Mouse (Mus musculus): ENCODE data around the gene Eef1akmt3.
"Not testable (repeated sequence)": the region's sequence is repeated elsewhere in the genome, so short reads cannot be mapped to it uniquely, and the experiment has no call there.

Gene Eef1akmt3

DNA sequence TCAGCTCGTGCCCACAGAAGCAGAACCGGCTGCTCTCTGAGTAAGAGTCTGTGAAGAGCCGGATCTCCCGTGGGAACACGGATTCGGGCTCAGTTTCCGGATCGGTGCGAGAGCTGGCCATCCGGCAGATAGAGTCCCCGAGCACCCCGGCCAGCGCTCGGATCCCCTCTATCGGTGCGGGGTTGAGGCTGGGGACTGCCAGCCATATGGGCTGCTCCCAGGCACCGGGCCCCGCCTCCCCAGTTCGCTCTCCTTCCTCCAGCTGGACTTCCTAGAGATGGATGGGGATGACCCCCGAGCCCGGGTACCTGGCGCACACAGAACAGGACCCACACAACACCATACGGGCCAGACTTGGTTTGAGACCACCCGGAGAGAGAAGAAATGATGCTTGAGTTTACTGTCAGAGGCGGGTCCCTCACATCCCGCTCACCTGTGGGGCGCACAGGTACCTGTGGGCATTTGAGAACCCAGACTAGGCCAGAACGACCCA, at the start of gene Eef1akmt3, which contains the start of gene Mettl1:
Gene Eef1akmt3, minus strand, starts transcription at position 240 of the 493 bp plus-strand sequence.
Gene Mettl1, plus strand, starts transcription at position 141 of the 493 bp plus-strand sequence.
- no peak for DNase-seq (ENCODE audit: low spot score in 2 of 2)

GRCm38 (mm10) chr10:127090560-127091411, 49.5 kb upstream of the Eef1akmt3 start:
- DNase-seq (ENCODE audit: low spot score in 2 of 2) = no peak

DNA sequence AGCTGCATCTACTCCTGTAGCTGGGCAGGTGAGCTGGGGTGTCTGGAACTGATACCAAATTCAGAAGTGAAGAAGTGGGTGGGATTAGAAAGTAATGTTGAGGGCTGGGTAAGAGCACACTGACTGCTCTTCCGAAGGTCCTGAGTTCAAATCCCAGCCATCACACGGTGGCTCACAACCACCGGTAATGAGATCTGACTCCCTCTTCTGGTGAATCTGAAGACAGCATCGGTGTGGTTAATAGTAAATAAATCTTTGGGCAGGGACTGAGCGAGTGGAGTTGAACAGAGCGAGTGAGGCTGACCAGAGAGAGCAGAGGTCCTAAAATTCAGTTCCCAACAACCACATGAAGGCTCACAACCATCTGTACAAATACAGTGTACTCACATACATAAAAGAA, 44.3 kb upstream of the Eef1akmt3 start:
- DNase-seq (ENCODE audit: low spot score in 2 of 2) = no peak

GRCm38 (mm10) chr10:127085052-127085451, 43.7 kb upstream of the Eef1akmt3 start:
- DNase-seq (ENCODE audit: low spot score in 2 of 2) = no peak

DNA sequence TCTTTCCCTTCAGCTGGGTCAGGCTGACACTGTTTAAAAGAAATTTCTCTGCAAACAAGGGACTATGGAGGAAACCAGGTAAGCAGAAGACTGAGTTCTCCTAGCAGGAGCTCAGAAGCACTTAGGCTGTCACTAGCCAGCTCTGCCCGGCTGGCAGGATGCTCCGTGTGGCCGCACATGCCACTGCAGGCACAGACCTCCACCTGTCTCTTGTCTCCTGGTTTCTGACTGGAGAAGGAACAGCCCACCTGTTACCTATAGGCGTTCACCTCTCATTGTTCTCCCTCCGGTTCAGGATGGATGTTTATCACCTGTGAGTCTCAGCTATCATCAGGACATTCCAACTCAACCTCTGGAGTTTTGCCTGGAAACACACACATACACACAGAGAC, 42.6 kb upstream of the Eef1akmt3 start:
- no peak for DNase-seq (ENCODE audit: low spot score in 2 of 2)

- no peak for DNase-seq (ENCODE audit: low spot score in 2 of 2)
Measured at GRCm38 (mm10) chr10:127083292-127083914, 42.1 kb upstream of the Eef1akmt3 start.

DNA sequence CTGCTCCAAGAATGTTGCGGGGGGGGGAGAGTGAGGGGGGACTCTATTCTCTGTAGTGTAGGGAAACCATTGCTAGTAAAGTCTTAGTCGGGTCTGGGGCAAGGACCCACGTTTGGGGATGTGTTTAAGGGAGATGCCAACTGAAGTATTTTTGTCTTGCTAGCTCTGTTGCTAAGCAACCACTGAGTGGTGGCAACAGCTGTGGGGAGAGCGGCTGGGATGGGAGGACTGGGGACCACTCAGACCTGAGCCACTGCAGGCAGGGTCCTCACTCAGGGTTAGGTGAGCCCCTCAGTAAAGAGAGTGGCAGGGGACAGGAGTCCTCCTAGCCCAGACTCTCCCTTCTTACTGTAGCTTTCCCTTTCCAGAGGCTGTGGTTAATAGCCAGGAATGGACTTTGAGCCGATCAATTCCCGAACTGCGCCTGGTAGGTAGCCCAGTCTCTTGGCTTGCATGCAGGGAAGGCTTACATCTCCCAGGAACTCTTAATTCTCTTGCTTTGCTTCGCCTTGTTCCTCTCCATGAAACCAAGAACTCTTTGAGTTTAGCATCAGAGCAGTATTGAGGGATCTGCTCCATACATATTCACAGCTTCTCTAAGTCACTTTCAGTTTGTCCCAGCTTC, 40.8 kb upstream of the Eef1akmt3 start:
- no peak for DNase-seq (ENCODE audit: low spot score in 2 of 2)

DNA sequence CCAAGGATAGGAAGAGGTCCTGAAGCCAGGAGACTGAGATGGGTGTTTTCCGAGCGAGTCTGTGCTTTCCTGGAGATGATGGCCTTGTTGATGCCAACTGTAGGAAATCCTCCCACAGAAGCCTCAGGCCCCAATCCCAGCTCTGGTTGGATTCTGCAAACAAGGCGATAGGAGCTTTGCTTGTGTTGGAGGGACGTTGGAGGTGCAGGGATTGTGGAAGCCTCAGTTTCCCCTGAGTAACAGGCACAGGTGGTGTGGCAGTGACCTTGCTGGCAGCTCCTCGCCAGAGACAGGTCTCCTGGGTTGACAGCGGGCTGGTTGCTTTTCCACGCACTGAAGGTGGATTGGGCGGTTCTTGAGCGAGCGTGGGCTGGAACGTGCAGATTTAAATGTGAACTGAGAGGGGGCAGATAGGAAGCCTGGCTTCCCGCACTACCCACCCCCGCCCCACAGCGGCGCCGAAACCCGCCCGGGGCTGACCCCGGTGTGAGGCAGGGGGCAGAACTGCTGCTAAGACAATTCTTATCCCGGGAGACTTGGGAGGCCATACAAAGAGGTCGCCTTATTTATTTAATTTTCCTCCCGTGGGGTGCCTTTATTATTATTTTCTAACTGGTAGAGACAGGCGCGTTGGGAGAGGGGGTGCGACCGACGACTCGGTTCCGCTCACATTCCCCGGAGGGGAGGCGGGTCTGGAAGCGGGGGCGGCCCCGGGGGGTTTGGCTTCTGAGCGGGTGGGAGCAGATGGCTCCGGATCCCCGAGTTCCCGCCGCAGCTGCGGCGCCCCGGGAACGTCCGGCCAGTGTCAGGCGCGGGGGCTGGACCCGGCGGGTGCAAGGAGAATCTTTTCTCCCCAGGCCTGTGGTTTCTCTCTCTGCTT, 39.8 kb upstream of the Eef1akmt3 start:
- DNase-seq (ENCODE audit: low spot score in 2 of 2) = no peak

- DNase-seq (ENCODE audit: low spot score in 2 of 2) = no peak
Measured at GRCm38 (mm10) chr10:127079665-127080391, 38.5 kb upstream of the Eef1akmt3 start.

- no peak for DNase-seq (ENCODE audit: low spot score in 2 of 2)
Measured at GRCm38 (mm10) chr10:127078677-127079575, 37.6 kb upstream of the Eef1akmt3 start.

GRCm38 (mm10) chr10:127078001-127078676, 36.8 kb upstream of the Eef1akmt3 start:
- no peak for DNase-seq (ENCODE audit: low spot score in 2 of 2)

GRCm38 (mm10) chr10:127077515-127077914, 36.2 kb upstream of the Eef1akmt3 start:
- no peak for DNase-seq (ENCODE audit: low spot score in 2 of 2)

DNA sequence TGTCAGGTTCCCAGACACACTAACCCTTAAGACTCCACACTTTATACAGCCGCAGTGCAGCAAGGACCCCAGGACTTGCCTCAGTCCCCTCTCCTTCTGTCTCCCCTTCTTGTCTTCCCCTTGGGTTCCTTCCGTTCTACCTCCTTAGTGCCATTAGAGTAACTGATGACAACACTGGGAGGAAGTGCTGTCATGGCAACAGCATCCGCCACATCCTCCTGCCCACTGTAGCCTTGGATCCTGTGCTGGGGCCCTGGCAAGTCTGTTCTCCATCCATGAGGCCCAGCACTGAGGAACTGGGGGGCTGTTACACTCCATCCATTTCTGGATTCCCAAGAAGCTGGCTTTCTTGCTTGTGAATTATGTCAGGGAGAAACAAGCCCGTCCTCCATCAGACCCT, 34.8 kb upstream of the Eef1akmt3 start:
- peak; percentile 67 for DNase-seq (ENCODE audit: low spot score in 2 of 2)

GRCm38 (mm10) chr10:127075651-127076050, 34.3 kb upstream of the Eef1akmt3 start:
- no peak for DNase-seq (ENCODE audit: low spot score in 2 of 2)

DNA sequence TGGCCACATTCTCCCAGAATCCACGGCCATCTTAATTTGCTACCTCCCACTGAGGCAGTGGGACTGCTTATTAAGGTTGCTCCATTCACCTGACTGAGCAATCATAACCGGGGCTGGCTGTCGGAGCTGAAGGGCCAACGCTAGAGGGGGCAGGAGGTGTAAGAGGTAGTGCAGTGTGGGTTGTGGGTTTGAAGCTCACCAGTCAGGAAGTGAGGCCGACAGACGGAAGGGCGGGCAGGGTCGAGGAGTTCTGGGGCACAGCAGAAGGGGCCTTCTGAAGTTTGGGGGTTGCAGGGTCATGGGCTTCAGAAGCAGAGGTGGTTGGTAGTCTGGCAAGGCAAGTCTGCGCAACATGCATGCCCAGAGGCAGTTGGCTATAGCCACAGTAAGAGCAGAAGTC, 33.8 kb upstream of the Eef1akmt3 start, which contains the start of gene Agap2:
Gene Agap2, plus strand, starts transcription at position 205 of the 400 bp plus-strand sequence.
- peak; percentile 77 to 85 for DNase-seq (ENCODE audit: low spot score in 2 of 2)

GRCm38 (mm10) chr10:127073981-127074380, 32.7 kb upstream of the Eef1akmt3 start:
- no peak for DNase-seq (ENCODE audit: low spot score in 2 of 2)

GRCm38 (mm10) chr10:127072969-127073368, 31.7 kb upstream of the Eef1akmt3 start:
- not testable (repeated sequence) for DNase-seq (ENCODE audit: low spot score in 2 of 2)

DNA sequence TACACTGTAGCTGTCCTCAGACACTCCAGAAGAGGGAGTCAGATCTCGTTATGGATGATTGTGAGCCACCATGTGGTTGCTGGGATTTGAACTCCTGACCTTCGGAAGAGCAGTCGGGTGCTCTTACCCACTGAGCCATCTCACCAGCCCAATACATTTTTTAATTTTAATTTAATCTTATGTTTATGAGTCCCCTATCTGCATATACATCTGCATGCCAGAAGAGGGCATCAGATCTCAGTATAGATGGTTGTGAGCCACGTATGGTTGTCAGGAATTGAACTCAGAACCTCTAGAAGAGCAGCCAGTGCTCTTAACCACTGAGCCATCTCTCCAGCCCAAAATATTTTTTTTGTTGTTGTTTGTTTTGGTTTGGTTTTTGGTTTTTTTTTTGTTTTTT, 31.0 kb upstream of the Eef1akmt3 start:
- DNase-seq (ENCODE audit: low spot score in 2 of 2) = not testable (repeated sequence)

DNA sequence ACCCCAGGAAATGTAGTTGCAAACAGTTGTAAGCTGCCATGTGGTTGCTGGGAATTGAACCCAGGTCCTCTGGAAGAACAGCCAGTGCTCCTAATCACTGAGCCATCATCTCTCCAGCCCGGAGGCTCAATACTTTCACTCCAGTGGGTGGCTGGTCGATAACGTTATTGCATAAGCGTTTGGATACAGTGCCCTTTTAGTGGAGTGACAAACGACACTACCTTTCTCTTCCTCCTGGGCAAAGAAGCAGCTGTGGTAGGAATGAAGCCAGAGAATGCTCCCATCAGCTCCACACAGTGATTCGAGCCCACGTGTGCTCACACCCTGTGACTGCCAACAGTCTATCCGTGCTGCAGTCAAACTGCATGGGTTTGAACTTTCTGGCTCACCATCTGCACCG, 29.9 kb upstream of the Eef1akmt3 start:
- DNase-seq (ENCODE audit: low spot score in 2 of 2) = no peak

Data from natural killer cell, adult 2 months (primary cell).